Mouse (Mus musculus) embryonic fibroblast, embryonic 13.5 days (primary cell): ENCODE data around the gene Slx4ip.

Experiments
- CTCF ChIP-seq: IDR thresholded peaks from 2 replicates; pipeline ENCODE4 v1.5.1; 2011; ENCODE audit warnings: mild to moderate bottlenecking, control low read depth, low read length, moderate library complexity, borderline replicate concordance; ENCODE audit not compliant: insufficient read depth
- POLR2A ChIP-seq: IDR thresholded peaks from 2 replicates; pipeline ENCODE4 v1.6.1; 2011; ENCODE audit warnings: low read depth, mild to moderate bottlenecking, control low read depth, low read length, moderate library complexity

GRCm38 (mm10) chr2:136975774-136976173, 84.8 kb downstream of the Slx4ip start:
- TF ChIP-seq CTCF (no peak), POLR2A (no peak)
